Mouse (Mus musculus): ENCODE measurements around the gene Trappc12.

DNA sequence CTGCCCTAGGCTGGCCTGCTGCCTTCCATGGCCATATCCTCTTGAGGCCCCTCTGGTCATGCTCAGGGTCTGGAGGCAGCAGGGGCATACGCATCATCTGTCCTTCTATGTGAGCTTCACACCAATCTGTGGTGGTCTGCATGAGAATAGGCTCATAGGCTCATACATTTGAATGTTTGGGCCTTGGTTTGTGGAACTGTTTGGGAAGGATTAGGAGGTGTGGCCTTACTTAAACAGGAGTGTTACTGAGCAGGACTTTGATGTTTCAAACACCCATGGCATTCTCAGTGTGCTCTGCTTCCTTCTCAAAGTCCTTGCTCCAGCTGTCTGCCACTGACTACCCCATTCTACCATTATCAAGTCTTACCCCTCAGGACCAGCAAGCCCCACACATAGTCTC is 16.0 kb downstream of the Trappc12 start:
- TF ChIP-seq EP300 (IDR thresholded peaks at IDR 0.05; ENCODE audit: low read depth) (no peak), CTCF (IDR thresholded peaks at IDR 0.05; ENCODE audit: low read depth) (no peak)

Measured in liver, postnatal 0 days (tissue).